Mouse (Mus musculus): ENCODE results near the gene Pdss1.
"Not testable (repeated sequence)": the region's sequence is repeated elsewhere in the genome, so short reads cannot be mapped to it uniquely, and the experiment has no call there.

Pdss1 gene

GRCm38 (mm10) chr2:22895282-22896273, at the start of gene Pdss1:
Pdss1 (plus strand) TSS chr2:22895522.
- peak; percentile 80 for DNase-seq

GRCm38 (mm10) chr2:22851900-22852299, 43.4 kb upstream of the Pdss1 start:
- no peak for DNase-seq

- no peak for DNase-seq
These were observed 37.8 kb upstream of the Pdss1 start for GRCm38 (mm10) chr2:22857501-22857900.

GRCm38 (mm10) chr2:22862194-22862593, 33.1 kb upstream of the Pdss1 start:
- DNase-seq, result no peak

- peak; percentile 70 for DNase-seq
These were observed 30.8 kb upstream of the Pdss1 start for GRCm38 (mm10) chr2:22864394-22865037.

GRCm38 (mm10) chr2:22865818-22866217, 29.5 kb upstream of the Pdss1 start:
- DNase-seq, result no peak

- no peak for DNase-seq
These were observed 28.4 kb upstream of the Pdss1 start for GRCm38 (mm10) chr2:22866894-22867424.

GRCm38 (mm10) chr2:22873159-22873558, 22.2 kb upstream of the Pdss1 start:
- no peak for DNase-seq

GRCm38 (mm10) chr2:22874628-22875027, 20.7 kb upstream of the Pdss1 start:
- DNase-seq, result no peak

- no peak for DNase-seq
These were observed 18.7 kb upstream of the Pdss1 start for GRCm38 (mm10) chr2:22876614-22877013.

GRCm38 (mm10) chr2:22878781-22879180, 16.5 kb upstream of the Pdss1 start:
- no peak for DNase-seq

GRCm38 (mm10) chr2:22880726-22881125, 14.6 kb upstream of the Pdss1 start:
- not testable (repeated sequence) for DNase-seq

GRCm38 (mm10) chr2:22894932-22895281, 415 bp upstream of the Pdss1 start:
- no peak for DNase-seq

GRCm38 (mm10) chr2:22903947-22904346, 8.6 kb downstream of the Pdss1 start:
- DNase-seq, result no peak

GRCm38 (mm10) chr2:22914421-22914820, 19.1 kb downstream of the Pdss1 start:
- no peak for DNase-seq

- no peak for DNase-seq
These were observed 23.3 kb downstream of the Pdss1 start for GRCm38 (mm10) chr2:22918651-22919050.

- not testable (repeated sequence) for DNase-seq
These were observed 30.6 kb downstream of the Pdss1 start for GRCm38 (mm10) chr2:22925911-22926310.

- no peak for DNase-seq
These were observed 32.9 kb downstream of the Pdss1 start for GRCm38 (mm10) chr2:22928259-22928658.

- DNase-seq, result no peak
These were observed 38.2 kb downstream of the Pdss1 start for GRCm38 (mm10) chr2:22933556-22933955.

GRCm38 (mm10) chr2:22949956-22950355, 54.6 kb downstream of the Pdss1 start:
- no peak for DNase-seq

GRCm38 (mm10) chr2:22954278-22954677, 59.0 kb downstream of the Pdss1 start:
- no peak for DNase-seq

GRCm38 (mm10) chr2:22955914-22956313, 60.6 kb downstream of the Pdss1 start:
- DNase-seq, result no peak

- no peak for DNase-seq
These were observed 62.1 kb downstream of the Pdss1 start for GRCm38 (mm10) chr2:22957415-22957814.

- no peak for DNase-seq
These were observed 66.4 kb downstream of the Pdss1 start for GRCm38 (mm10) chr2:22961681-22962080.
